Mouse (Mus musculus) adrenal gland, adult 2 months (tissue): ENCODE data around the gene Dolpp1. TPM values are rescaled to one million over a fixed set of nuclear protein-coding genes. Genes with fewer than 3 reads are reported as not detected.

ENCODE experiments used
- DNase-seq: peaks from one replicate; pipeline ENCODE4 v3.0.0; 2021
- polyA plus RNA-seq: library from polyadenylated mRNA; depleted of rRNA; stranded (reverse); fragments of >200 nt; gene quantifications from 2 replicates; pipeline ENCODE4 v1.2.3, GENCODE M21; 2012
- total RNA-seq, 2 experiments: library from RNA; stranded (reverse); gene quantifications; 2 replicates each; pipeline ENCODE4 v1.2.3; 2021

The Dolpp1 gene
- total and polyA plus RNA-seq, 3 experiments: 16.5 to 82.0 (median 21.9) TPM

DNA sequence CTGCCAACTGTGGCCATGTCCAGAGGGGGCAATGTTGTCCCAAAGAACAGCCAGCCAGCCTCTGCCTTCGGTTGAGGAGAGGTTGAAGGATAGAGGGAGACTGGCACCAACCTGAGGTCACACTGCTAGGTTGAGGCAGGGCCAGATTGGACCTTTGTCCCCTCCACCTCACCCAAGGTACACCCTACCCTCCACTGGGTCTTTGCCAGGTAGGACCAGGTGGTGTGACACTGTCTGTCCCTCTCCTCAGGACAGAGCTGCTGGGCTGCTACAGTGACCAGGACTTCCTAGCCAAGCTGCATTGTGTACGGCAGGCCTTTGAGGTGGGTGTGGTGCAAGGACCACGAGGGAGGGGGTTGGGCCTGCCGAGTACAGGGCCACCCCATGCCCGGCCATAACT is 14.3 kb upstream of the Dolpp1 start:
- DNase-seq: no peak

GRCm38 (mm10) chr2:30379307-30379706 is 12.7 kb upstream of the Dolpp1 start:
- DNase-seq: no peak

GRCm38 (mm10) chr2:30380564-30381376 is 11.3 kb upstream of the Dolpp1 start:
- no peak for DNase-seq

- DNase-seq: peak; percentile 58
Measured at GRCm38 (mm10) chr2:30381377-30381725, 10.7 kb upstream of the Dolpp1 start.

DNA sequence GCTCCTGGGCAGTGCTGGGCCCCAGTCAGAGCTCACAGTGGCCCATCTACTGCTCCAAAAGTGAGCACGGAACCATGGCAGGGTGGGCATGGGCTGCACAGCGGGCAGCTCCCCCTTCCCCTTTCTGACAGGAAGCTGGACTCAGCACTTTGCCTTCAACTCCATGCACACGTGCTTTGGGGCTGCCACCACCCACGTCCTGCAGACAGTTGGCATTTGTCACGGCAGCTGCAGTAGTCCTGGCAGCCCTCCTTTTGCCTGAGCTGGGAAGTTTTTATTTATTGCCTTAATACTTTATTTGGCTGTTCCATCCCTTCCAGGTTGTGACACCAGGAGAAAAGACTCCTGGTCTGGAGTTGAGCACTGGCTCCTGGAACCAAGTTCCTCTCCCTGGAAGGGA is 7.2 kb upstream of the Dolpp1 start:
- no peak for DNase-seq

DNA sequence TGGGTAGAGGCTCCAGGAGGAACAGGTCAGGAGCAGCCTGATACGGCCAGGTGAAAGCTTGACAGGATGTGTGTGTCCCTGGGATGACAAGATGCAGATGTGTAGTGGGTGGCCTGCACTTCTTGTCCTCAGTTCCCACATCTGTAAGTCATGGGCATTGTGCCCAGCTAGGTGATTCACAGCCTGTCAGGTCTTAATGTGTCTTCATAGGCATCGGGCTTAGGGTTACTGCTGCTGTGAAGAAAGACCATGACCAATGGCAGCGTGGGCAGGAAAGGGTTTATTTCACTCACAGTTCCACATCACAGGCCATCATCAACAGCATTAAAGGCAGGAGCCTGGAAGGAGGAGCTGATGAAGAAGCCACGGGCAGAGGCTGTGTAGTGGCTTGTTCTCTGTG is 6.5 kb upstream of the Dolpp1 start:
- no peak for DNase-seq

GRCm38 (mm10) chr2:30386913-30387312 is 5.1 kb upstream of the Dolpp1 start:
- DNase-seq: no peak

DNA sequence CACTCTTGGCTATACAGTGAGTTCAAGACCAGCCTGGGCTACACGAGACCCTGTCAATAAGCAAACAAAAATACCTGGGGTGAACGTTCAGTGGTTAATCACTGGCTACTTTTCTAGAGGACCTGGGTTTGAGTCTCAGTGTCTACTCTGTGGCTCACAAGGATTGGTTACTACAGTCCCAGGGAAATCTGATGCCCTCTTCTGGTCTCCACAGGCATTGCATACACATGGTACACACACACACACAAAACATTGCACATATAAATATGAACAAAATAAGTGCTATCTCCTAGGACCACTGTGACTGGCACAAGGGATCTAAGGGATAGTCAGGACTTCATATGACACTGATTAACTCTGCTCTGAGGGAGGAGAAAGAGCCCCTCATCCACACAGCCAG is 3.1 kb upstream of the Dolpp1 start:
- no peak for DNase-seq

DNA sequence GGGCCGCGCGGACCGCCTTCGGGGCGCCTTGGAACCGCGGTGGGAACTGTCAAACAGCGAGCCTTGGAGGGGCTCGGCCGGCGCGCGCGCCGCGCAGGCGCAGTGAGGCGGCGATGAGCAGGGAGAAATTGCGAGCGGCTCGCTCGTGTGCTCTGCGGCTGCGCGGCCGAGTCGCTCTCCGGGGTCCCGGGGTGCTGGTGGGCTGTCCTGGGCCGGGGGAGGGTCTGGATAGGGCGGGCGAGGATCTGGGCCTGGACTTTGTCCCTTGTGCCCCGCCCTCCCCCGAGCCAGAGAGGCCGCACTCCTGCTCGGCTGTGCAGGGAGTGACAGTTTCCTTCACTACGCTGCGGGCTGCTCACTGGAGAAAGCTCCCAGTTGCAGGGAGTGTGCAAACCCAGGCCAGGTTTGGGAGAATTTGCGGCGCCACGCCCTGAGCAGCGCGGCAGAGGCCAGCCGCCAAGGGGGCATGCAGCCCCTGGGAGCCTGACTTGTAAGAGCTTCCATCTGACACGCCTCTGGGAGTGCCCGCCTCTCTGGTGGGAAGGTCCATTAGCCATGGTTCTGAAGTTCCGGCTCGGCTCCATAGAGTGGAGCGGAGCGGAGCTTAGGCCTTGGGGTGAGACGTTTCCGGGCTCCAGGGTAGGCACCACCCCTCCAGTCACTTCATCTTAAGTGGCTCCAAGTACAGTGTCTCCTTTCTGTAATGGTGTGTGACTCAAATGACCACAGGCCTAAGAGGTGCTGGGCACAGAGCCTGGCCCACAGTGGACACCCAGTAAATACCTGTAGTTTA is 719 bp downstream of the Dolpp1 start:
- peak; percentile 91 for DNase-seq

DNA sequence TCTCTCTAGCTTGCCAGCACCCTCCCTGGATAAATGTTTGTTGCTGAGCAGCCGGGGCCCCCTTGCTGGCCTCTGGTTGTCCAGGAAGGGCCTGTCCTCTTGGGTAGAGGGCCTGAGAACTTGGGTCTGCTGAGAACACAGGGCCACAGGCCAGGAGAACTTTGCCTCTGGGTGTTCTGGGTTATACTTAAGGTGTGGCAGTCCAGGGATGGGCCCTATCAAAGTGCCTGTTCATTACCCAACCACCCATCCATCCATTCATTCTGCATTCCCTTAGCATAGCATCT is 1.3 kb downstream of the Dolpp1 start:
- no peak for DNase-seq

DNA sequence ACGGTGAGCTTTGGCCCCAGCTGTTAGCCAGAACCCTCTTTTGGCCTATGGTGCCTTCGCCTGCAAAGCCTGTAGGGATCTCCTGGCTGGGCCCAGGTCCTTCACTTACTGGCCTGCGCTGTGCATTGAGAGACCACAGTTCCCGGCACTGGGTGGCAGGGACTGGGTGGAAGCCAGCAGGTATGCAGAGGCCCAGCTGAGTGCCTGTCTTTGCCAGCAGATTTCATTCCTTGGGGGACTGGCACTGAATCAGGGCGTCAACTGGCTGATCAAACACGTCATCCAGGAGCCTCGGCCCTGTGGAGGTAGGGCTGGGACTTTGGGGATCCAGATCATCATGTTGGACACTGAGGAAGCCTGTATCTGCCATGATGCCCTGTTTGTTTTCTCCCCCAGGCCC is 3.7 kb downstream of the Dolpp1 start:
- DNase-seq: no peak

- no peak for DNase-seq
Measured at GRCm38 (mm10) chr2:30396246-30396645, 4.2 kb downstream of the Dolpp1 start.

DNA sequence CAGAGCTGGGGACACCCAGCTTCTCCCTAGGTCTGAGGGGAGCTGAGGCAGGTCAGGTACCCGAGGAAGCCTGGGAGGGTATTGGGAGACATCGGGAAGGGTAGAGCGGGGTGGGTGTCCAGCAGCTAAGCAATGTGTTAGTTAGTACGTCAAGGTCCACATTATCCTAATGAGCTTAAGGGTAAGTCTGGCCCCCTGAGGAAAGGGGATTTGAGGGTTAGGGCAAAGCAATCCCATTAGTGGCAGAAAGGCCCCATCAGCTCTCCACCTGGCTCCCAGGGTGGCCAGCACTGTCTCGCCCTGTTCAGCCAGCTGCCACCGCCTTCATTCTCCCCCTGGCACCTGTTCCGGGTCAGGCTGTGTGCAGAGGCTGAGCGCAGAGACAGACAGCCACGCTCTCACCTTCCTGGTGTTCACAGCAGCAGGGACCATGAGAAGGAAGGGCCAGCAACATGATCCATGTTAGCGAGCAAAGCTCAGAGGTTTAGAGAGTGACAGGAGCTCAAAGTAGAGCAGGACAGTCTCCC is 6.0 kb downstream of the Dolpp1 start:
- no peak for DNase-seq

GRCm38 (mm10) chr2:30399191-30400171 is 7.4 kb downstream of the Dolpp1 start:
- no peak for DNase-seq

- DNase-seq: no peak
Measured at GRCm38 (mm10) chr2:30401581-30401980, 9.5 kb downstream of the Dolpp1 start.

GRCm38 (mm10) chr2:30402351-30402826 is 10.3 kb downstream of the Dolpp1 start:
- DNase-seq: no peak

GRCm38 (mm10) chr2:30402843-30403242 is 10.8 kb downstream of the Dolpp1 start:
- no peak for DNase-seq

- DNase-seq: no peak
Measured at GRCm38 (mm10) chr2:30403870-30404269, 11.8 kb downstream of the Dolpp1 start.

- DNase-seq: no peak
Measured at GRCm38 (mm10) chr2:30407221-30407620, 15.2 kb downstream of the Dolpp1 start.

GRCm38 (mm10) chr2:30407778-30408177 is 15.7 kb downstream of the Dolpp1 start:
- no peak for DNase-seq

GRCm38 (mm10) chr2:30408452-30409100 is 16.5 kb downstream of the Dolpp1 start:
- no peak for DNase-seq
